Comparison of ENCODE assay signal across 19 mouse cellular contexts in the genomic region with DNA sequence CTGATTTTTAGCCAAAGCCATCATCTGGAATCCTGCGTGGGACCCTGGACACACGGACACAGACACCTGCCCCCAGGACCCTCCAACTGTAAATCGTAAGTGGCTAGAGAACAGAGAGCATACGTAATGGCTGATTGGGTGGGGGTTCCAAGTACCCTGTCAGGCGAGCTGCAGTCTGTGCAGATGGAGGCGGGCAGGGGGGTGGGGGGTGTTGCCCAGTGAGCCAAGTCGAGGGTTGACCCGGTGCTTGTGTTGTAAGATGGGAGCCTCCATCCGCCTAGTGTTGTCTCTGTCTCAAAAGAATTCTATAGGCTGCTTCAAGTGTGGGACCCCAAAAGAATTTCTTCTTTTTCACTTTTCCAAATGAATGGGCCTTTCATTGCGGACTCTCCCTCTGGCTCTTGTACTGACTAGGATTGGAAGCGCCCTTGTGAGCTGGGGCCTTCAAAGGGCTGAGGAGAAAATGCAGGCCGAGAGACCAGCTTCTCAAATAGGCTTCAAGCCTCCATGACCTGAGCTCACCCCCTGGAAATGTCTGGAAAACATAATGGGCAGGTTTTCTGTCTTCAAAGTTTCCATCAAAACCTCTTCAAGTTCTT. TPM values are rescaled to one million over a fixed set of nuclear protein-coding genes. Genes with fewer than 3 reads are reported as not detected.
DNase-seq lines count a peak whose midpoint lies in the region; ATAC-seq and TF ChIP-seq lines count a peak whose summit lies in the region.
"Had no signal": no experiment of that assay in that cellular context is flagged by ENCODE, and none has a peak within 500 bp of the region (broad histone marks: within the 10 kb centered on the region; RNA-seq: fewer than 3 reads in every experiment).

No protein-coding gene starts in this region.

- WGBS in forebrain, embryonic 13.5 days, result 18% methylated on average over 12 of the region's 12 CpGs
- WGBS in limb, embryonic 10.5 days, result 86% methylated on average over 12 of the region's 12 CpGs

- no peak overlapping the region for H3K4me3 ChIP-seq in forebrain, embryonic 13.5 days
- no peak overlapping the region for H3K4me3 ChIP-seq in limb, embryonic 10.5 days
- H3K4me3 ChIP-seq: heart, embryonic 12.5 days; intestine, embryonic 15.5 days; liver, embryonic 12.5 days; stomach, embryonic 15.5 days had no signal

- H3K4me1 ChIP-seq in forebrain, embryonic 13.5 days, result peaks cover 83% of the 10 kb centered on the region
- H3K4me1 ChIP-seq in limb, embryonic 10.5 days, result peaks cover 67% of the 10 kb centered on the region
- H3K4me1 ChIP-seq: heart, embryonic 12.5 days; intestine, embryonic 15.5 days; liver, embryonic 12.5 days; stomach, embryonic 15.5 days had no signal

- DNase-seq in embryo, embryonic 11 days, result peak; percentile 44
- no peak for DNase-seq in embryo, embryonic 10 days (ENCODE audit: low spot score)
- peak; percentile 84 for DNase-seq in brain, embryonic 14.5 days (ENCODE audit: low read depth)
- no peak for DNase-seq in limb, embryonic 10.5 days (ENCODE audit: low spot score)
- no peak for DNase-seq in right cerebral cortex, postnatal 25 days
- no peak for DNase-seq in kidney, postnatal 36 days
- DNase-seq: cerebellum, adult 11 months; gastrocnemius, postnatal 36 days; layer of hippocampus, postnatal 36 days; lung, embryonic 14.5 days; spleen, adult 18-20 months had no signal

- no peak for TF ChIP-seq CTCF in brain, embryonic 14.5 days (IDR thresholded peaks at IDR 0.05; ENCODE audit: borderline replicate concordance, extremely low read depth, insufficient read depth, insufficient read length)

- H3K9me3 ChIP-seq in forebrain, embryonic 13.5 days (replicated peaks), result no peaks in the 10 kb centered on the region
- H3K9me3 ChIP-seq in limb, embryonic 10.5 days (replicated peaks), result no peaks in the 10 kb centered on the region
- H3K9me3 ChIP-seq: heart, embryonic 12.5 days; intestine, embryonic 15.5 days; liver, embryonic 12.5 days; stomach, embryonic 15.5 days had no signal

- peak; percentile 48; the same call in 1 of the 2 replicates for ATAC-seq in forebrain, embryonic 13.5 days
- ATAC-seq in activated CD4-positive, CD25-positive, alpha-beta regulatory T cell, adult 4 months, result no peak
- ATAC-seq: intestine, embryonic 15.5 days; liver, embryonic 12.5 days had no signal

- H3K36me3 ChIP-seq in forebrain, embryonic 13.5 days (ENCODE audit: poor library complexity, severe bottlenecking), result peaks cover 44% of the 10 kb centered on the region
- H3K36me3 ChIP-seq in limb, embryonic 10.5 days, result peaks cover 89% of the 10 kb centered on the region

- H3K27me3 ChIP-seq in forebrain, embryonic 13.5 days, result peaks cover 5% of the 10 kb centered on the region; the same call in 1 of the 2 replicates
- no peaks in the 10 kb centered on the region for H3K27me3 ChIP-seq in limb, embryonic 10.5 days (ENCODE audit: low read depth, poor library complexity, severe bottlenecking)
- H3K27me3 ChIP-seq: heart, embryonic 12.5 days; intestine, embryonic 15.5 days; liver, embryonic 12.5 days; stomach, embryonic 15.5 days had no signal

- H3K9ac ChIP-seq in forebrain, embryonic 13.5 days, result no peak overlapping the region
- H3K9ac ChIP-seq: heart, embryonic 12.5 days; intestine, embryonic 15.5 days; liver, embryonic 12.5 days; lung, embryonic 14.5 days; stomach, embryonic 15.5 days had no signal

- no peak for TF ChIP-seq POLR2A in brain, embryonic 14.5 days (IDR thresholded peaks at IDR 0.05; ENCODE audit: borderline replicate concordance, extremely low read depth, insufficient read depth, insufficient read length, poor library complexity, severe bottlenecking)

- H3K27ac ChIP-seq in forebrain, embryonic 13.5 days, result peak overlapping the region; percentile 69
- H3K27ac ChIP-seq in limb, embryonic 10.5 days, result peak overlapping the region; percentile 86; the same call in 1 of the 2 replicates
- H3K27ac ChIP-seq: intestine, embryonic 15.5 days; liver, embryonic 12.5 days; macrophage; stomach, embryonic 15.5 days had no signal

- H3K4me2 ChIP-seq in forebrain, embryonic 13.5 days, result no peak overlapping the region
- H3K4me2 ChIP-seq: heart, embryonic 12.5 days; intestine, embryonic 15.5 days; liver, embryonic 12.5 days; lung, embryonic 14.5 days; stomach, embryonic 15.5 days had no signal

RNA-seq across cellular contexts. Expression of gene Rtl1, which starts 41.8 kb away (rescaled TPM):
- polyA plus RNA-seq in brain, embryonic 14.5 days (2012; rRNA removed), result 0.85 and 1.5 TPM in 2 replicates
- 0.99 and 1.5 TPM in 2 replicates for polyA plus RNA-seq in forebrain, embryonic 13.5 days (2015; fragmentation: Nextera tagmentation; extraction: Ambion mirVana)
- 0.69 and 0.74 TPM in 2 replicates for polyA plus RNA-seq in limb, embryonic 10.5 days (2016; fragmentation: Nextera tagmentation; extraction: Ambion mirVana)
- polyA plus RNA-seq in activated CD4-positive, CD25-positive, alpha-beta regulatory T cell, adult 4 months (2017; shearing (Covaris generic)), result not detected
- polyA plus RNA-seq: large intestine, adult 2 months; macrophage had no signal

Comparison
In these comparisons a context has a peak if more than half of its experiments do, and no peak if none do; other contexts are left out.
1. DNase-seq: peak in embryo, embryonic 11 days (single experiment) and brain, embryonic 14.5 days (single experiment); none in embryo, embryonic 10 days (single experiment), limb, embryonic 10.5 days (single experiment), right cerebral cortex, postnatal 25 days (single experiment) and kidney, postnatal 36 days (0 of 2).